Mouse (Mus musculus) forebrain, embryonic 12.5 days (tissue): Measurements from ENCODE around the gene Lyve1. TPM values are rescaled to one million over a fixed set of nuclear protein-coding genes. Genes with fewer than 3 reads are reported as not detected.
A peak's percentile ranks its signal among the peaks of the same experiment; 100 is the strongest.

Source experiments
- ATAC-seq: fragments of 200-750 bp; cut with Nextera tagmentation; 2 replicates; pipeline ENCODE4 v1.8.0; 2017; ENCODE audit warnings: moderate TSS enrichment; ENCODE audit not compliant: low FRiP score
- H3K27ac ChIP-seq: fragments of 300-500 bp; sonication (generic); 2 replicates; pipeline ENCODE4 v1.5.1; 2016; ENCODE audit warnings: mild to moderate bottlenecking
- H3K27me3 ChIP-seq: fragments of 300-500 bp; sonication (generic); 2 replicates; pipeline ENCODE4 v1.6.1; 2016; ENCODE audit warnings: mild to moderate bottlenecking
- H3K36me3 ChIP-seq: fragments of 300-500 bp; sonication (generic); replicated peaks from 2 replicates; pipeline ENCODE4 v1.6.1; 2016; ENCODE audit warnings: mild to moderate bottlenecking
- H3K4me1 ChIP-seq: fragments of 300-500 bp; sonication (generic); 2 replicates; pipeline ENCODE4 v1.6.1; 2016
- H3K4me2 ChIP-seq: fragments of 300-500 bp; sonication (generic); 2 replicates; pipeline ENCODE4 v1.6.1; 2016; ENCODE audit warnings: mild to moderate bottlenecking, moderate library complexity
- H3K4me3 ChIP-seq: fragments of 300-500 bp; sonication (generic); replicated peaks from 2 replicates; pipeline ENCODE4 v1.5.1; 2016; ENCODE audit warnings: mild to moderate bottlenecking
- H3K9ac ChIP-seq: fragments of 300-500 bp; sonication (generic); 2 replicates; pipeline ENCODE4 v1.6.1; 2016; ENCODE audit warnings: mild to moderate bottlenecking
- H3K9me3 ChIP-seq: fragments of 300-500 bp; sonication (generic); 2 replicates; pipeline ENCODE4 v1.6.1; 2016
- WGBS: fragments of 180-500 bp; shearing (Covaris S2); methylation state at CpG from one replicate; pipeline ENCODE4 v1.1.7; 2016; 5-methylcytosine and 5-hydroxymethylcytosine counted together
- polyA plus RNA-seq: library from polyadenylated mRNA; unstranded; fragments of >200 nt; fragmentation: Nextera tagmentation; extraction: Ambion mirVana; gene quantifications from 2 replicates; pipeline ENCODE4 v1.2.1, GENCODE M21; 2016

The Lyve1 gene
- polyA plus RNA-seq, 1 experiment from 2014 or later = 3.0 TPM

GRCm38 (mm10) chr7:110818787-110819350 is 44.2 kb downstream of the Lyve1 start:
- H3K9me3 ChIP-seq = no peaks in the 10 kb centered on the region
- 93% methylated on average over 11 of the region's 11 CpGs for WGBS
- no peak for ATAC-seq

GRCm38 (mm10) chr7:110818206-110818605 is 44.8 kb downstream of the Lyve1 start:
- no peak overlapping the region for H3K4me2 ChIP-seq
- no peaks in the 10 kb centered on the region for H3K27me3 ChIP-seq
- H3K27ac ChIP-seq = no peak overlapping the region
- no peaks in the 10 kb centered on the region; the same call in 1 of the 2 replicates for H3K36me3 ChIP-seq
- H3K4me1 ChIP-seq = no peaks in the 10 kb centered on the region
- WGBS = 89% methylated on average over 6 of the region's 6 CpGs
- ATAC-seq = no peak
- no peak overlapping the region for H3K4me3 ChIP-seq
- H3K9ac ChIP-seq = no peak overlapping the region
- no peaks in the 10 kb centered on the region for H3K9me3 ChIP-seq

More at GRCm38 (mm10) chr7:110818787-110819350, 44.2 kb downstream of the Lyve1 start:
- H3K4me1 ChIP-seq = no peaks in the 10 kb centered on the region
- no peak overlapping the region for H3K4me2 ChIP-seq
- peaks cover 5% of the 10 kb centered on the region for H3K36me3 ChIP-seq
- H3K4me3 ChIP-seq = no peak overlapping the region
- no peak overlapping the region for H3K9ac ChIP-seq
- no peak overlapping the region for H3K27ac ChIP-seq
- no peaks in the 10 kb centered on the region for H3K27me3 ChIP-seq

- Histone ChIP-seq H3K4me2 (no peak overlapping the region), H3K4me3 (no peak overlapping the region), H3K4me1 (no peaks in the 10 kb centered on the region), H3K27me3 (no peaks in the 10 kb centered on the region), H3K9me3 (no peaks in the 10 kb centered on the region), H3K9ac (no peak overlapping the region), H3K27ac (no peak overlapping the region), H3K36me3 (0 out of 2 replicates have a peak, but pooled peaks cover 6% of the 10 kb centered on the region)
- ATAC-seq = no peak
- 78% methylated on average over 5 of the region's 5 CpGs for WGBS
These were observed 47.0 kb downstream of the Lyve1 start for GRCm38 (mm10) chr7:110816037-110816436.

- no peak overlapping the region for H3K4me3 ChIP-seq
- ATAC-seq = no peak
- H3K9me3 ChIP-seq = no peaks in the 10 kb centered on the region
- H3K4me1 ChIP-seq = no peaks in the 10 kb centered on the region
- H3K27me3 ChIP-seq = no peaks in the 10 kb centered on the region
- 95% methylated on average over 1 of the region's 1 CpGs for WGBS
- H3K36me3 ChIP-seq = 0 out of 2 replicates have a peak, but pooled peaks cover 6% of the 10 kb centered on the region
- no peak overlapping the region for H3K9ac ChIP-seq
- no peak overlapping the region for H3K4me2 ChIP-seq
- H3K27ac ChIP-seq = no peak overlapping the region
These were observed 49.1 kb downstream of the Lyve1 start for GRCm38 (mm10) chr7:110813983-110814382.

- no peaks in the 10 kb centered on the region for H3K4me1 ChIP-seq
- no peak overlapping the region for H3K4me2 ChIP-seq
- no peak overlapping the region for H3K4me3 ChIP-seq
- H3K36me3 ChIP-seq = 0 out of 2 replicates have a peak, but pooled peaks cover 6% of the 10 kb centered on the region
- no peak overlapping the region for H3K9ac ChIP-seq
- WGBS = 85% methylated on average over 5 of the region's 5 CpGs
- no peak overlapping the region for H3K27ac ChIP-seq
- H3K9me3 ChIP-seq = no peaks in the 10 kb centered on the region
- H3K27me3 ChIP-seq = no peaks in the 10 kb centered on the region
- no peak for ATAC-seq
These were observed 51.5 kb downstream of the Lyve1 start for GRCm38 (mm10) chr7:110811529-110811928.

- Histone ChIP-seq H3K4me3 (no peak overlapping the region), H3K9me3 (no peaks in the 10 kb centered on the region), H3K4me2 (no peak overlapping the region), H3K4me1 (no peaks in the 10 kb centered on the region), H3K36me3 (0 out of 2 replicates have a peak, but pooled peaks cover 6% of the 10 kb centered on the region), H3K27ac (no peak overlapping the region), H3K9ac (no peak overlapping the region), H3K27me3 (no peaks in the 10 kb centered on the region)
- WGBS = 84% methylated on average over 8 of the region's 8 CpGs
- no peak for ATAC-seq
These were observed 52.0 kb downstream of the Lyve1 start for GRCm38 (mm10) chr7:110810995-110811394.

GRCm38 (mm10) chr7:110809585-110810557 is 53.2 kb downstream of the Lyve1 start:
- Histone ChIP-seq H3K4me3 (no peak overlapping the region), H3K27ac (no peak overlapping the region), H3K27me3 (no peaks in the 10 kb centered on the region), H3K4me1 (no peaks in the 10 kb centered on the region), H3K36me3 (0 out of 2 replicates have a peak, but pooled peaks cover 6% of the 10 kb centered on the region), H3K9me3 (no peaks in the 10 kb centered on the region), H3K9ac (no peak overlapping the region), H3K4me2 (no peak overlapping the region)
- WGBS = 84% methylated on average over 18 of the region's 18 CpGs
- ATAC-seq = no peak

- H3K4me3 ChIP-seq = no peak overlapping the region
- H3K36me3 ChIP-seq = 0 out of 2 replicates have a peak, but pooled peaks cover 6% of the 10 kb centered on the region
- no peak overlapping the region for H3K9ac ChIP-seq
- WGBS = 76% methylated on average over 3 of the region's 3 CpGs
- no peak overlapping the region for H3K4me2 ChIP-seq
- H3K9me3 ChIP-seq = no peaks in the 10 kb centered on the region
- no peak overlapping the region for H3K27ac ChIP-seq
- H3K4me1 ChIP-seq = no peaks in the 10 kb centered on the region
- H3K27me3 ChIP-seq = no peaks in the 10 kb centered on the region
- ATAC-seq = no peak
These were observed 54.1 kb downstream of the Lyve1 start for GRCm38 (mm10) chr7:110808962-110809361.

- no peak overlapping the region for H3K4me2 ChIP-seq
- no peak overlapping the region for H3K4me3 ChIP-seq
- no peak for ATAC-seq
- H3K4me1 ChIP-seq = no peaks in the 10 kb centered on the region
- no peaks in the 10 kb centered on the region for H3K27me3 ChIP-seq
- no peak overlapping the region for H3K9ac ChIP-seq
- no peak overlapping the region for H3K27ac ChIP-seq
- H3K9me3 ChIP-seq = no peaks in the 10 kb centered on the region
- 0 out of 2 replicates have a peak, but pooled peaks cover 2% of the 10 kb centered on the region for H3K36me3 ChIP-seq
- WGBS = 93% methylated on average over 13 of the region's 13 CpGs
These were observed 55.5 kb downstream of the Lyve1 start for GRCm38 (mm10) chr7:110807460-110808030.

GRCm38 (mm10) chr7:110804266-110804665 is 58.8 kb downstream of the Lyve1 start:
- no peak for ATAC-seq
- Histone ChIP-seq H3K4me1 (no peaks in the 10 kb centered on the region), H3K9ac (no peak overlapping the region), H3K4me2 (no peak overlapping the region), H3K9me3 (no peaks in the 10 kb centered on the region), H3K27me3 (no peaks in the 10 kb centered on the region), H3K27ac (no peak overlapping the region), H3K36me3 (no peaks in the 10 kb centered on the region), H3K4me3 (no peak overlapping the region)
- WGBS = 78% methylated on average over 3 of the region's 3 CpGs

- no peaks in the 10 kb centered on the region for H3K4me1 ChIP-seq
- no peaks in the 10 kb centered on the region for H3K9me3 ChIP-seq
- no peak overlapping the region for H3K4me3 ChIP-seq
- ATAC-seq = no peak
- no peak overlapping the region for H3K4me2 ChIP-seq
- H3K9ac ChIP-seq = no peak overlapping the region
- no peak overlapping the region for H3K27ac ChIP-seq
- 91% methylated on average over 10 of the region's 10 CpGs for WGBS
- H3K36me3 ChIP-seq = no peaks in the 10 kb centered on the region
- no peaks in the 10 kb centered on the region for H3K27me3 ChIP-seq
These were observed 59.9 kb downstream of the Lyve1 start for GRCm38 (mm10) chr7:110803131-110803530.

GRCm38 (mm10) chr7:110801028-110801427 is 62.0 kb downstream of the Lyve1 start:
- Histone ChIP-seq H3K9me3 (no peaks in the 10 kb centered on the region), H3K4me3 (no peak overlapping the region), H3K27me3 (no peaks in the 10 kb centered on the region), H3K27ac (no peak overlapping the region), H3K4me1 (no peaks in the 10 kb centered on the region), H3K9ac (no peak overlapping the region), H3K36me3 (no peaks in the 10 kb centered on the region), H3K4me2 (no peak overlapping the region)
- 0 out of 2 replicates have a peak, but pooled peaks have one; percentile 33 for ATAC-seq
- 3% methylated on average over 4 of the region's 4 CpGs for WGBS
